9 mouse cellular contexts compared by ENCODE assay signal in genomic region chr17:26511816-26512774, GRCm38 (mm10). TPM values are rescaled to one million over a fixed set of nuclear protein-coding genes. Genes with fewer than 3 reads are reported as not detected.
A peak's percentile ranks its signal among the peaks of the same experiment; 100 is the strongest.
DNase-seq lines count a peak whose midpoint lies in the region; TF ChIP-seq lines count a peak whose summit lies in the region.
"Had no signal": no experiment of that assay in that cellular context is flagged by ENCODE, and none has a peak within 500 bp of the region (broad histone marks: within the 10 kb centered on the region; RNA-seq: fewer than 3 reads in every experiment).

No protein-coding gene starts in this region.

- DNase-seq in cerebellum, adult 11-12 months: peak; percentile 48
- no peak for DNase-seq in cerebellum, adult 11 months
- no peak for DNase-seq in spleen, adult 2 months (ENCODE audit: low read depth in 1 of 2, low spot score in 2 of 2)
- no peak for DNase-seq in spleen, postnatal 14 days (ENCODE audit: low spot score in 2 of 2)
- peak; percentile 9 for DNase-seq in induced T-regulatory cell, adult 2 months (ENCODE audit: low read depth)
- no peak for DNase-seq in right cerebral cortex, postnatal 4 days
- DNase-seq in urinary bladder, postnatal 4 days (ENCODE audit: low spot score in 2 of 2): no peak
- DNase-seq: layer of hippocampus, postnatal 36 days had no signal

- TF ChIP-seq POLR2A in spleen, adult 2 months (IDR thresholded peaks at IDR 0.05; ENCODE audit: low read depth, low read length): no peak
- no peak for TF ChIP-seq POLR2A in olfactory bulb, adult 2 months (IDR thresholded peaks at IDR 0.05; ENCODE audit: insufficient read depth, low read depth, low read length)

- H3K36me3 ChIP-seq in spleen, adult 2 months (ENCODE audit: control insufficient read depth, insufficient read depth, low read length): no peaks in the 10 kb centered on the region

- H3K4me3 ChIP-seq in spleen, adult 2 months (ENCODE audit: extremely low read depth, insufficient read depth, insufficient read length): no peak overlapping the region
- H3K4me3 ChIP-seq in olfactory bulb, adult 2 months (ENCODE audit: insufficient read depth, low read depth, low read length): no peak overlapping the region

- H3K4me1 ChIP-seq in spleen, adult 2 months (ENCODE audit: control insufficient read depth, insufficient read depth, insufficient read length): no peaks in the 10 kb centered on the region; the same call in 1 of the 2 replicates
- peaks cover 34% of the 10 kb centered on the region for H3K4me1 ChIP-seq in olfactory bulb, adult 2 months (ENCODE audit: control insufficient read depth, insufficient read depth, low read length)

- TF ChIP-seq CTCF in spleen, adult 2 months (IDR thresholded peaks at IDR 0.05; ENCODE audit: extremely low read depth, insufficient read depth, insufficient read length, insufficient replicate concordance): no peak
- TF ChIP-seq CTCF in olfactory bulb, adult 2 months (IDR thresholded peaks at IDR 0.05; ENCODE audit: insufficient read depth, low read depth, low read length): no peak

- no peaks in the 10 kb centered on the region for H3K27me3 ChIP-seq in spleen, adult 2 months (ENCODE audit: control insufficient read depth, insufficient read depth, low read length)

- WGBS in spleen, adult 2 months: 82% methylated on average over 7 of the region's 7 CpGs
- 47% methylated on average over 7 of the region's 7 CpGs for WGBS in olfactory bulb, adult 2 months

- 0 out of 2 replicates have a peak overlapping the region, but pooled peaks have one; percentile 15 for H3K27ac ChIP-seq in spleen, adult 2 months (ENCODE audit: insufficient read depth, low read length)
- peak overlapping the region; percentile 56 for H3K27ac ChIP-seq in olfactory bulb, adult 2 months (ENCODE audit: insufficient read depth, low read depth, low read length)

RNA-seq across cellular contexts. Expression of gene Ergic1, which starts 49.2 kb away (rescaled TPM):
- polyA plus RNA-seq in spleen, adult 2 months (2012; rRNA removed): 39.2 and 47.4 TPM in 2 replicates
- polyA plus RNA-seq in olfactory bulb, adult 2 months (2012; ENCODE audit: insufficient read depth, insufficient read length, low replicate concordance, missing spikeins): not detected in 2 replicates

RNA-seq across cellular contexts. Expression of gene Dusp1, which starts 49.8 kb away (rescaled TPM):
- polyA plus RNA-seq in spleen, adult 2 months (2012; rRNA removed): 44.3 and 55.8 TPM in 2 replicates
- polyA plus RNA-seq in olfactory bulb, adult 2 months (2012; ENCODE audit: insufficient read depth, insufficient read length, low replicate concordance, missing spikeins): not detected in 2 replicates

Comparison
In these comparisons a context has a peak if more than half of its experiments do, and no peak if none do; other contexts are left out.
1. DNase-seq: peak in cerebellum, adult 11-12 months (single experiment) and induced T-regulatory cell, adult 2 months (single experiment); none in cerebellum, adult 11 months (single experiment), spleen, adult 2 months (0 of 2), spleen, postnatal 14 days (0 of 2), right cerebral cortex, postnatal 4 days (single experiment) and urinary bladder, postnatal 4 days (0 of 2).
2. RNA of gene Dusp1, which starts 49.8 kb away (polyA plus RNA-seq): 44.3 to 55.8 TPM in spleen, adult 2 months; not detected in olfactory bulb, adult 2 months; every median in the first group is over 10 times any median in the second.